Mouse (Mus musculus) lung, adult 2 months (tissue): ENCODE measurements around the gene Lrrc47. TPM values are rescaled to one million over a fixed set of nuclear protein-coding genes. Genes with fewer than 3 reads are reported as not detected.

Source experiments
- DNase-seq: peaks from one replicate; pipeline ENCODE4 v3.0.0; 2022
- H3K4me1 ChIP-seq: fragments of 200-500 bp; 2 replicates; pipeline ENCODE4 v1.6.1; 2011; ENCODE audit warnings: low read length; ENCODE audit not compliant: control insufficient read depth, insufficient read depth
- H3K4me3 ChIP-seq: fragments of 200-500 bp; replicated peaks from 2 replicates; pipeline ENCODE3; 2011; ENCODE audit warnings: low read depth, mild to moderate bottlenecking, control low read depth, low read length; ENCODE audit errors: extremely low read depth
- CTCF ChIP-seq: fragments of 200-500 bp; IDR thresholded peaks from 2 replicates; pipeline ENCODE4 v1.5.1; 2011; ENCODE audit warnings: mild to moderate bottlenecking, low read length, control low read depth; ENCODE audit not compliant: insufficient read depth
- POLR2A ChIP-seq: fragments of 200-500 bp; IDR thresholded peaks from 2 replicates; pipeline ENCODE4 v1.6.1; 2011; ENCODE audit warnings: low read depth, mild to moderate bottlenecking, control low read depth, low read length, borderline replicate concordance; ENCODE audit errors: extremely low read depth
- WGBS: fragments of 180-500 bp; shearing (Covaris S2); methylation state at CpG from one replicate; pipeline ENCODE4 v1.1.7; 2018; 5-methylcytosine and 5-hydroxymethylcytosine counted together
- polyA plus RNA-seq: library from polyadenylated mRNA; depleted of rRNA; stranded (reverse); fragments of >200 nt; gene quantifications from 2 replicates; pipeline ENCODE4 v1.2.3, GENCODE M21; 2012

Gene Lrrc47
- polyA plus RNA-seq, 1 experiment = 55.5 TPM

- peak; percentile 20 for DNase-seq
- WGBS = 78% methylated on average over 9 of the region's 9 CpGs
Measured at GRCm38 (mm10) chr4:154021432-154021831, 9.9 kb downstream of the Lrrc47 start.

GRCm38 (mm10) chr4:154022407-154022806 is 10.9 kb downstream of the Lrrc47 start:
- 48% methylated on average over 4 of the region's 4 CpGs for WGBS
- DNase-seq = peak; percentile 73
- TF ChIP-seq CTCF = no peak
- TF ChIP-seq POLR2A = peak; percentile 28; the same call in 1 of the 2 replicates
- peaks cover 21% of the 10 kb centered on the region; the same call in 1 of the 2 replicates for H3K4me1 ChIP-seq
- no peak overlapping the region for H3K4me3 ChIP-seq

More at GRCm38 (mm10) chr4:154021432-154021831, 9.9 kb downstream of the Lrrc47 start:
- TF ChIP-seq POLR2A (no peak), CTCF (no peak)
- no peak overlapping the region for H3K4me3 ChIP-seq
- H3K4me1 ChIP-seq = peaks cover 21% of the 10 kb centered on the region; the same call in 1 of the 2 replicates

GRCm38 (mm10) chr4:154022844-154023243 is 11.3 kb downstream of the Lrrc47 start:
- WGBS = 40% methylated on average over 4 of the region's 4 CpGs
- Histone ChIP-seq H3K4me1 (peaks cover 21% of the 10 kb centered on the region; the same call in 1 of the 2 replicates), H3K4me3 (no peak overlapping the region)
- no peak for TF ChIP-seq POLR2A
- TF ChIP-seq CTCF = no peak
- no peak for DNase-seq

- peak; percentile 13 for DNase-seq
- 21% methylated on average over 8 of the region's 8 CpGs for WGBS
- Histone ChIP-seq H3K4me3 (no peak overlapping the region), H3K4me1 (peaks cover 21% of the 10 kb centered on the region; the same call in 1 of the 2 replicates)
- TF ChIP-seq POLR2A (no peak), CTCF (no peak)
Measured at GRCm38 (mm10) chr4:154023754-154024601, 12.4 kb downstream of the Lrrc47 start.

- Histone ChIP-seq H3K4me1 (peaks cover 21% of the 10 kb centered on the region; the same call in 1 of the 2 replicates), H3K4me3 (peak overlapping the region; percentile 73)
- TF ChIP-seq POLR2A (no peak), CTCF (no peak)
- WGBS = 32% methylated on average over 17 of the region's 17 CpGs
- DNase-seq = peak; percentile 37
Measured at GRCm38 (mm10) chr4:154024729-154025521, 13.4 kb downstream of the Lrrc47 start.

- H3K4me1 ChIP-seq = peaks cover 21% of the 10 kb centered on the region; the same call in 1 of the 2 replicates
- DNase-seq = peak; percentile 77
- WGBS = 4% methylated on average over 33 of the region's 33 CpGs
- TF ChIP-seq POLR2A (peak; percentile 44; the same call in 1 of the 2 replicates), CTCF (peak; percentile 34; the same call in 1 of the 2 replicates)
- peak within 1 kb of the TSS; percentile 73 for H3K4me3 ChIP-seq
Measured at GRCm38 (mm10) chr4:154025641-154026440, 14.3 kb downstream of the Lrrc47 start, which contains the start of gene Smim1. Gene Smim1 (minus strand): TSS chr4:154026230.

GRCm38 (mm10) chr4:154026441-154026761 is 14.9 kb downstream of the Lrrc47 start:
- H3K4me1 ChIP-seq = peaks cover 21% of the 10 kb centered on the region; the same call in 1 of the 2 replicates
- 36% methylated on average over 2 of the region's 2 CpGs for WGBS
- peak overlapping the region; percentile 73 for H3K4me3 ChIP-seq
- TF ChIP-seq POLR2A (no peak), CTCF (no peak)
- DNase-seq = no peak

GRCm38 (mm10) chr4:154028066-154028465 is 16.5 kb downstream of the Lrrc47 start:
- 47% methylated on average over 7 of the region's 7 CpGs for WGBS
- TF ChIP-seq POLR2A (no peak), CTCF (no peak)
- H3K4me3 ChIP-seq = no peak overlapping the region
- peaks cover 10% of the 10 kb centered on the region; the same call in 1 of the 2 replicates for H3K4me1 ChIP-seq
- DNase-seq = no peak

- TF ChIP-seq CTCF (0 out of 2 replicates have a peak, but pooled peaks have one; percentile 17), POLR2A (no peak)
- no peak for DNase-seq
- Histone ChIP-seq H3K4me3 (no peak overlapping the region), H3K4me1 (peaks cover 9% of the 10 kb centered on the region; the same call in 1 of the 2 replicates)
Measured at GRCm38 (mm10) chr4:154028646-154029045, 17.1 kb downstream of the Lrrc47 start.
